Mouse (Mus musculus): ENCODE data around the gene Gm5478.

DNA sequence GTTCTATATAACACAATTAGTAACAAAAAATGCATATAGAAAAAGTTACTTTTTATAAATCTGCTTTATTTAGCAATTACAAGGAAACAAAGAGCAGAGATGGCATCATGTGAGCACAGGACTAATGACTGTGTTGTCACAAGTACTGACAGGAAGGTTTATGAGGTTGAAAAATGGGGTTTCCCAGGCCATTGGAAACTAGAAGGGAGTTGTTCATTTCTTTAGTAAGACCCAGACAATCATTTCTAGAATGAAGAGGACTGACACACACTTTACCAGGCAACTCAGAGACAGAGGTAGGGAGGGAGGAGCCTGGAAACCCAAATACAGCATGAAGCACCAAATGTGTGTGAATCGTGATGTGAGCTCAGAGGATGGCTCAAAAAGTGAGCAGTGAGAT is 28.8 kb upstream of the Gm5478 start:
- TF ChIP-seq CTCF (IDR thresholded peaks at IDR 0.05; ENCODE audit: extremely low read depth, insufficient read depth, low read length) (no peak), POLR2A (IDR thresholded peaks at IDR 0.05; ENCODE audit: extremely low read depth, insufficient read depth, low read length) (no peak)
